Mouse (Mus musculus) CH12.LX (cell line): ENCODE measurements around the gene Gphb5. TPM values are rescaled to one million over a fixed set of nuclear protein-coding genes. Genes with fewer than 3 reads are reported as not detected.

Experiments
- DNase-seq: peaks from one replicate; pipeline ENCODE4 v3.0.0-alpha.2; 2013; ENCODE audit errors: extremely low read depth
- H3K27ac ChIP-seq: 2 replicates; pipeline ENCODE4 v1.5.1; 2012; ENCODE audit warnings: low read depth, mild to moderate bottlenecking, control low read depth, moderate library complexity; ENCODE audit not compliant: insufficient read depth
- H3K27me3 ChIP-seq: replicated peaks from 2 replicates; pipeline ENCODE3; 2012; ENCODE audit warnings: inconsistent platforms
- H3K36me3 ChIP-seq, 2 experiments: replicated peaks in 1 of 2; 2 replicates each; pipeline versions ENCODE3 to v1.6.1; 2012; ENCODE audit warnings: inconsistent platforms in 1 of 2, low read length in 1 of 2, mild to moderate bottlenecking in 1 of 2, mixed read lengths in 1 of 2, moderate library complexity in 1 of 2; ENCODE audit not compliant: control insufficient read depth in 1 of 2, insufficient read depth in 1 of 2
- H3K4me1 ChIP-seq, 2 experiments: 2 replicates each; pipeline ENCODE4 v1.6.1; 2012; ENCODE audit warnings: inconsistent platforms in 1 of 2, moderate library complexity in 1 of 2; ENCODE audit not compliant: insufficient read depth in 2 of 2, control insufficient read depth in 1 of 2
- H3K4me2 ChIP-seq: 2 replicates; pipeline ENCODE4 v1.6.1; 2012; ENCODE audit warnings: low read depth, mild to moderate bottlenecking, control low read depth; ENCODE audit not compliant: poor library complexity, insufficient read depth, severe bottlenecking
- H3K4me3 ChIP-seq, 3 experiments: fragments of 150-350 bp in 1 of 3; sonication (generic) in 1 of 3; replicated peaks in 1 of 3; 2 replicates each; pipeline versions ENCODE3 to v1.5.1; 2011 to 2012; ENCODE audit warnings: low read depth in 2 of 3, low read length in 2 of 3, mild to moderate bottlenecking in 2 of 3, moderate library complexity in 2 of 3, control low read depth in 1 of 3, improper control_type of control experiment in 1 of 3, inconsistent platforms in 1 of 3, mixed read lengths in 1 of 3; ENCODE audit not compliant: poor library complexity in 1 of 3
- H3K79me2 ChIP-seq: replicated peaks from 2 replicates; pipeline ENCODE4 v1.6.1; 2012; ENCODE audit warnings: mild to moderate bottlenecking, moderate library complexity; ENCODE audit not compliant: control insufficient read depth, poor library complexity, insufficient read depth, severe bottlenecking; ENCODE audit errors: extremely low read depth
- H3K9ac ChIP-seq: 2 replicates; pipeline ENCODE4 v1.6.1; 2012; ENCODE audit warnings: low read depth, mild to moderate bottlenecking, control low read depth, moderate library complexity; ENCODE audit not compliant: insufficient read depth
- H3K9me3 ChIP-seq: replicated peaks from 2 replicates; pipeline ENCODE3; 2012; ENCODE audit warnings: low read length, inconsistent platforms, mixed read lengths
- BHLHE40 ChIP-seq: IDR thresholded peaks from 2 replicates; pipeline ENCODE4 v1.6.1; 2011; ENCODE audit warnings: mild to moderate bottlenecking, low read depth, low read length, improper control_type of control experiment
- CHD1 ChIP-seq: IDR thresholded peaks from 2 replicates; pipeline ENCODE4 v1.6.1; 2012; ENCODE audit warnings: low read depth, low read length, improper control_type of control experiment, inconsistent platforms
- E2F4 ChIP-seq: IDR thresholded peaks from 2 replicates; pipeline ENCODE4 v1.6.1; 2011; ENCODE audit warnings: low read depth, low read length, improper control_type of control experiment; ENCODE audit not compliant: insufficient replicate concordance
- ELF1 ChIP-seq: IDR thresholded peaks from 2 replicates; pipeline ENCODE4 v1.6.1; 2014; ENCODE audit warnings: low read depth, mild to moderate bottlenecking, inconsistent platforms, low read length, improper control_type of control experiment
- ETS1 ChIP-seq: conservative IDR thresholded peaks from 2 replicates; pipeline ENCODE4 v1.6.1; 2012; ENCODE audit warnings: low read depth, mild to moderate bottlenecking, inconsistent platforms, low read length, improper control_type of control experiment, moderate library complexity
- GABPA ChIP-seq: IDR thresholded peaks from 2 replicates; pipeline ENCODE4 v1.6.1; 2012; ENCODE audit warnings: low read depth, low read length, improper control_type of control experiment, inconsistent platforms; ENCODE audit not compliant: insufficient replicate concordance
- HCFC1 ChIP-seq: IDR thresholded peaks from 2 replicates; pipeline ENCODE4 v1.6.1; 2012; ENCODE audit warnings: low read depth, mild to moderate bottlenecking, inconsistent platforms, low read length, improper control_type of control experiment
- IRF4 ChIP-seq: IDR thresholded peaks from 2 replicates; pipeline ENCODE4 v1.6.1; 2014; ENCODE audit warnings: low read depth, mild to moderate bottlenecking, inconsistent platforms, low read length, improper control_type of control experiment
- JUND ChIP-seq: conservative IDR thresholded peaks from 2 replicates; pipeline ENCODE4 v1.6.1; 2011; ENCODE audit warnings: low read depth, low read length, improper control_type of control experiment
- KAT2A ChIP-seq: IDR thresholded peaks from 2 replicates; pipeline ENCODE4 v1.6.1; 2012; ENCODE audit warnings: low read length, improper control_type of control experiment, inconsistent platforms; ENCODE audit not compliant: insufficient replicate concordance
- MAFK ChIP-seq: IDR thresholded peaks from 2 replicates; pipeline ENCODE4 v1.6.1; 2011; ENCODE audit warnings: low read length, improper control_type of control experiment; ENCODE audit not compliant: insufficient replicate concordance
- MAX ChIP-seq: IDR thresholded peaks from 2 replicates; pipeline ENCODE4 v1.6.1; 2011; ENCODE audit warnings: low read length, improper control_type of control experiment
- MEF2A ChIP-seq: IDR thresholded peaks from 2 replicates; pipeline ENCODE4 v1.6.1; 2014; ENCODE audit warnings: low read depth, mild to moderate bottlenecking, inconsistent platforms, low read length, improper control_type of control experiment, borderline replicate concordance
- MXI1 ChIP-seq: IDR thresholded peaks from 2 replicates; pipeline ENCODE4 v1.6.1; 2011; ENCODE audit warnings: mild to moderate bottlenecking, low read depth, low read length, improper control_type of control experiment
- MYC ChIP-seq: IDR thresholded peaks from 2 replicates; pipeline ENCODE4 v1.6.1; 2011; ENCODE audit warnings: low read depth, mild to moderate bottlenecking, improper control_type of control experiment, low read length
- NELFE ChIP-seq: IDR thresholded peaks from 2 replicates; pipeline ENCODE4 v1.6.1; 2011; ENCODE audit warnings: low read depth, low read length, improper control_type of control experiment
- NRF1 ChIP-seq: IDR thresholded peaks from 2 replicates; pipeline ENCODE4 v1.6.1; 2014; ENCODE audit warnings: low read depth, mild to moderate bottlenecking, inconsistent platforms, low read length, improper control_type of control experiment, moderate library complexity
- POLR2A ChIP-seq: IDR thresholded peaks from 2 replicates; pipeline ENCODE4 v1.6.1; 2011; ENCODE audit warnings: low read depth, mild to moderate bottlenecking, improper control_type of control experiment, low read length
- POLR2AphosphoS2 ChIP-seq: IDR thresholded peaks from 2 replicates; pipeline ENCODE4 v1.6.1; 2011; ENCODE audit warnings: low read depth, low read length, improper control_type of control experiment
- RAD21 ChIP-seq: IDR thresholded peaks from 2 replicates; pipeline ENCODE4 v1.6.1; 2011; ENCODE audit warnings: low read depth, mild to moderate bottlenecking, low read length, improper control_type of control experiment, moderate library complexity
- RCOR1 ChIP-seq: conservative IDR thresholded peaks from 2 replicates; pipeline ENCODE4 v1.6.1; 2012; ENCODE audit warnings: low read depth, mild to moderate bottlenecking, inconsistent platforms, low read length, improper control_type of control experiment
- SIN3A ChIP-seq: IDR thresholded peaks from 2 replicates; pipeline ENCODE4 v1.6.1; 2012; ENCODE audit warnings: low read length, improper control_type of control experiment, inconsistent platforms
- SMC3 ChIP-seq: IDR thresholded peaks from 2 replicates; pipeline ENCODE4 v1.6.1; 2011; ENCODE audit warnings: low read depth, low read length, improper control_type of control experiment
- TBP ChIP-seq: conservative IDR thresholded peaks from 2 replicates; pipeline ENCODE4 v1.6.1; 2011; ENCODE audit warnings: low read depth, low read length, improper control_type of control experiment
- TCF12 ChIP-seq: IDR thresholded peaks from 2 replicates; pipeline ENCODE4 v1.6.1; 2014; ENCODE audit warnings: low read depth, mild to moderate bottlenecking, inconsistent platforms, low read length, improper control_type of control experiment
- UBTF ChIP-seq: IDR thresholded peaks from 2 replicates; pipeline ENCODE4 v1.6.1; 2012; ENCODE audit warnings: low read depth, mild to moderate bottlenecking, inconsistent platforms, low read length, improper control_type of control experiment, moderate library complexity
- USF1 ChIP-seq: IDR thresholded peaks from 2 replicates; pipeline ENCODE4 v1.6.1; 2014; ENCODE audit warnings: low read depth, mild to moderate bottlenecking, inconsistent platforms, low read length, improper control_type of control experiment
- ZC3H11A ChIP-seq: IDR thresholded peaks from 2 replicates; pipeline ENCODE4 v1.6.1; 2012; ENCODE audit warnings: low read depth, mild to moderate bottlenecking, inconsistent platforms, low read length, improper control_type of control experiment
- ZKSCAN1 ChIP-seq: IDR thresholded peaks from 2 replicates; pipeline ENCODE4 v1.6.1; 2012; ENCODE audit warnings: low read depth, inconsistent platforms, low read length, improper control_type of control experiment, borderline replicate concordance
- ZNF384 ChIP-seq: IDR thresholded peaks from 2 replicates; pipeline ENCODE4 v1.6.1; 2012; ENCODE audit warnings: low read depth, low read length, improper control_type of control experiment, inconsistent platforms
- dilution Hi-C: fragments of 300-500 bp; cut with MboI; formaldehyde crosslinking; loops from 2 replicates; pipeline ENCODE4 v1.14.3; 2020; ENCODE audit warnings: low sequenced_read_pairs; ENCODE audit not compliant: extremely low pct_unique_long_range_greater_than_20kb, extremely low pct_ligation_motif_present
- in situ Hi-C: fragments of 300-500 bp; cut with MboI; formaldehyde crosslinking; loops from 3 replicates; pipeline ENCODE4 v1.14.3; 2019; ENCODE audit warnings: low sequenced_read_pairs, low pct_ligation_motif_present, low pct_unique_long_range_greater_than_20kb, mixed read lengths
- polyA plus RNA-seq: library from polyadenylated mRNA; unstranded; fragments of >175 nt; gene quantifications from 2 replicates; pipeline ENCODE4 v1.2.1, GENCODE M21; 2012; ENCODE audit warnings: low read depth; ENCODE audit not compliant: insufficient read length
- total RNA-seq, 2 experiments: library from RNA; depleted of rRNA; stranded (reverse); fragments of 300-350 nt in 1 of 2; fragments of >200 nt in 1 of 2; gene quantifications; 2 replicates each; pipeline ENCODE4 v1.2.3; 2012 to 2014

The Gphb5 gene
- total and polyA plus RNA-seq, 3 experiments = not detected

DNA sequence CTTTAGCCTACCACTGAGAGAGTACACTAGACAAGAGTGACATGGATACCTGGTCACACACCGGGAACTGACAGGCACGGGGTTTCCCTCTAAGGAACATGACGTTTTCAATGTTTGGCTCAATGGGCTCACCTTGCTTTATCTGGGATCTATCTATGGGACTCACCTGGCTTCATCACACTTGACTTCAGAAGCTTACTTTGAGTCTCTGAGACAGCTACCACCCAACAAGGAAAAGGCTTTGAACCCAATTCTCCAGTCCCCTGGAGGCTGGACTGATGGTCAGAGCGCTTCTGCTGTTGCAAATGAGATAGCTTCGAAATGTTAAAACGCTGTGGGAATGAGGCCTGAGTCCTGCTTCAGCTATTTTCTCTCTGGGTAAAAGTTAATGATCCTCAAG is 49.2 kb downstream of the Gphb5 start:
- no peaks in the 10 kb centered on the region for H3K79me2 ChIP-seq
- no peak for DNase-seq
- TF ChIP-seq ZKSCAN1 (no peak), HCFC1 (no peak), MEF2A (no peak), RAD21 (no peak), UBTF (no peak), NELFE (no peak), IRF4 (no peak), TBP (no peak), ELF1 (no peak), TCF12 (no peak), ETS1 (no peak), KAT2A (no peak), NRF1 (no peak), MYC (no peak), MAX (no peak), SMC3 (no peak), GABPA (no peak)
- TF ChIP-seq, all 38 proteins: peak for 0
- no peaks in the 10 kb centered on the region for H3K27me3 ChIP-seq
- no peaks in the 10 kb centered on the region for H3K9me3 ChIP-seq
- dilution Hi-C loops = no loop called here
- H3K4me1 ChIP-seq = no peaks in the 10 kb centered on the region
- no peak overlapping the region for H3K4me3 ChIP-seq
- H3K9ac ChIP-seq = no peak overlapping the region
- in situ Hi-C loops = no loop called here
- H3K27ac ChIP-seq = no peak overlapping the region
- H3K36me3 ChIP-seq = no peaks in the 10 kb centered on the region
- H3K4me2 ChIP-seq = no peak overlapping the region

DNA sequence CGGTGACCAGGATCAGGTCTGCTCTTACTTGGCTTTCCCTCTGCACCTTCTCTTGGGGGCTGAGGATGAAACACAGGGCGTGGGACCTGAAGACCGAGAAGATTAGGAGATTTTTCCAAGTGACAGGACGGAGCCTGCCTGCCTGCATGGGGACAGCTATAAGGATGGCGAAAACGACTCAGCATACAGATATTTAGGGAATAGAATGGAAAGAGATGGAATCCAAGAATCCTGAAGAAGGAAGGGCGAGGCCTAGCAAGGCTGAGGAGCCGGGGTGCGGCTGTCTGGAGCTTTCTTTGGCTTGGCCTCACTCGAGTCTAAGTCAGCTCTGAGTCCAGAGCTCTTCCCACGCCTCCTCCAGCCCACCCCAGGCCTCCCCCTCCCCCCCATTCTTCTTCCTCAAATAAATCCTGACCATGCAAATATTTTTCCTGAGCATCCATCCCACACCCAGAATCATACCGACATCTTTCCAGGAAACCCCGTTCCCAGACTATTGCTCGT is 50.9 kb downstream of the Gphb5 start:
- H3K9ac ChIP-seq = no peak overlapping the region
- no peak overlapping the region for H3K27ac ChIP-seq
- no peaks in the 10 kb centered on the region for H3K27me3 ChIP-seq
- no peak overlapping the region for H3K4me3 ChIP-seq
- TF ChIP-seq SMC3 (no peak), POLR2A (no peak), ZC3H11A (no peak), CHD1 (no peak), MEF2A (no peak), ZNF384 (no peak), MAFK (no peak), JUND (no peak), BHLHE40 (no peak), POLR2AphosphoS2 (no peak), TBP (no peak), HCFC1 (no peak), RCOR1 (no peak), UBTF (no peak), SIN3A (no peak), MXI1 (no peak), USF1 (no peak), E2F4 (no peak)
- H3K4me2 ChIP-seq = no peak overlapping the region
- in situ Hi-C loops = no loop called here
- no peaks in the 10 kb centered on the region for H3K79me2 ChIP-seq
- H3K9me3 ChIP-seq = no peaks in the 10 kb centered on the region
- no peak for DNase-seq
- dilution Hi-C loops = no loop called here
- H3K36me3 ChIP-seq = no peaks in the 10 kb centered on the region
- H3K4me1 ChIP-seq = no peaks in the 10 kb centered on the region
